Mouse (Mus musculus) olfactory bulb, adult 2 months (tissue): ENCODE results near the gene Olfr1513.

ENCODE experiments used
- CTCF ChIP-seq: fragments of 200-500 bp; IDR thresholded peaks from 2 replicates; pipeline ENCODE4 v1.5.1; 2012; ENCODE audit warnings: low read depth, mild to moderate bottlenecking, low read length, moderate library complexity; ENCODE audit not compliant: insufficient read depth
- POLR2A ChIP-seq: fragments of 200-500 bp; IDR thresholded peaks from 2 replicates; pipeline ENCODE4 v1.6.1; 2012; ENCODE audit warnings: mild to moderate bottlenecking, low read depth, low read length, moderate library complexity; ENCODE audit not compliant: insufficient read depth

DNA sequence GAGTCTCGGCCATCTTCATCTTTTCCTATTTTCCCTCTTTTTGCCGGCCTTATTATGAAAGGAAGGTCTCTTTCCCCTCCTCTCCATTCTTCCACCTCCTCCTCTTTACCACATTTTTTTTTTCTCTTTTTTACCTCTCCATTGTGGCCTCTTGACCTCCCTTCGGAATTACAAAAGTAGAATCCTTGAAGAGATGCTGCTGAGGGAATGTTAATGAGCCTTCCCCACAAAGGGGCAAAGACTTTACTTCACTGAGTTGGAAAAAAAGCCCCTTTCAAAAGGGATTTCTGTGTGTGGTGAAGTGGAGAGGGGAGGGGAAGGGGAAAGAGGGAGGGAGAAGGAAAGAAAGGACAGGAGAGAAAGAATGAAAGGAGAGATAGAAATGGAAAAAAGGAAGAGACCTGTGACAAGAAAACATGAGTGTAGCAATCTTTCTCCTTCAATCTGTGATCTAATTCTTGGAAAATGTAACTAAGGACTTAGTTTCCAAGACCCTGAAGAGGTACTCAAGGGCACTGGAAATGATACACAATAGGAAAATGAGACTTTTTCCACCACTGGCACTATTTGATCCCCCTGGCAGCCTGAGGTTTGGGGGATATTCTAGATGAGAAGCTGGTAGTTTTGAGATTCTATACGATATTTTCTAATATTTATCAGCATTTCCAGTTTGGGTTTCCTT lies 25.0 kb downstream of the Olfr1513 start:
- TF ChIP-seq POLR2A, result no peak
- no peak for TF ChIP-seq CTCF
